ENCODE assay signal across 8 mouse cellular contexts in the genomic region with DNA sequence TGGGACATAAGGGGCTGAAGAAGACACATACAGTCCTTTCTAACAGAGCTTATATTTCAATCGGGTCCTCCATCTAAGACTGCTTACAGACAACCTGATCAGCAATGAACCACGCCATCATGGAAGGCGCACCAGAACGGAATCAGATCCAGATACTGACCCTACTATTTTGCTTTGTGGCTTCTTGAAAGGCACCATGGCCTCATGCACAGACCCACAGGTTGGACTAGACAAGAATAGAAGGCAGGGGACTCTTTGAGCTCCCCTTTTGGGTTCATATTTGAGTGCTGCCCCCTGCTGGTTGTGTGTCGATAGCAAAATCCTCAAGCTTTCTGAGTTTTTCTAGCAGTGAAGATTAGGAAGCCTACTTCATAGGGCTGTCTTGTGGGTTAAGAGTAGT.
A peak's percentile ranks its signal among the peaks of the same experiment; 100 is the strongest.
DNase-seq lines count a peak whose midpoint lies in the region; ATAC-seq and TF ChIP-seq lines count a peak whose summit lies in the region.

No protein-coding gene starts in this region.

- no peaks in the 10 kb centered on the region for H3K36me3 ChIP-seq in MEL (ENCODE audit: control insufficient read depth in 1 of 2, insufficient read depth in 2 of 2, low read length in 2 of 2)
- no peaks in the 10 kb centered on the region for H3K36me3 ChIP-seq in forebrain, embryonic 14.5 days (ENCODE audit: control insufficient read depth, insufficient read depth, low read length)

- H3K27ac ChIP-seq in MEL (ENCODE audit: control insufficient read depth, low read depth, low read length) = no peak overlapping the region
- H3K27ac ChIP-seq in forebrain, embryonic 14.5 days (ENCODE audit: low read depth, low read length) = no peak overlapping the region

- H3K4me2 ChIP-seq in forebrain, embryonic 14.5 days (ENCODE audit: low read length) = peak overlapping the region; percentile 61

- peaks cover 0 to 3% of the 10 kb centered on the region in 2 experiments; a peak in 1 of 4 replicates for H3K4me1 ChIP-seq in MEL (ENCODE audit: control insufficient read depth in 1 of 2, insufficient read depth in 2 of 2, low read length in 2 of 2)
- peaks cover 8% of the 10 kb centered on the region; the same call in 1 of the 2 replicates for H3K4me1 ChIP-seq in forebrain, embryonic 14.5 days (ENCODE audit: control insufficient read depth, insufficient read depth, low read length)

- WGBS in forebrain, embryonic 14.5 days = 31% methylated on average over 5 of the region's 5 CpGs

- intact Hi-C loops in heart, postnatal 10 days (cut with DNase I) = loop anchor here (2.0 to 5.0 kb wide), 4 partner anchors 82 to 254 kb away; partner anchors contain the start of genes Cgrrf1 and Gch1

- H3K9ac ChIP-seq in MEL (ENCODE audit: control insufficient read depth, low read depth, low read length, poor library complexity, severe bottlenecking) = peak overlapping the region; percentile 39; the same call in 1 of the 2 replicates
- peak overlapping the region; percentile 46; the same call in 1 of the 2 replicates for H3K9ac ChIP-seq in forebrain, embryonic 14.5 days (ENCODE audit: low read length)

- no peaks in the 10 kb centered on the region for H3K9me3 ChIP-seq in MEL (replicated peaks; ENCODE audit: insufficient read depth, low read length)
- no peaks in the 10 kb centered on the region for H3K9me3 ChIP-seq in forebrain, embryonic 14.5 days (replicated peaks; ENCODE audit: control insufficient read depth, low read length)

- peak; percentile 51 for TF ChIP-seq RAD21 in MEL (IDR thresholded peaks at IDR 0.05; ENCODE audit: low read depth, low read length)

- DNase-seq in MEL (ENCODE audit: low read depth, low spot score) = peak; percentile 82
- peak; percentile 65 for DNase-seq in cerebellum, adult 11-12 months
- DNase-seq in forebrain, embryonic 14.5 days (ENCODE audit: low spot score) = peak; percentile 86
- peak; percentile 86 to 91 for DNase-seq in heart, postnatal 10 days
- DNase-seq in layer of hippocampus, adult 11-12 months (ENCODE audit: low spot score) = peak; percentile 78
- peak; percentile 63 to 72 for DNase-seq in lung, adult 18-20 months
- peak; percentile 60 for DNase-seq in testis, postnatal 14 days (ENCODE audit: low spot score)

- no peak for TF ChIP-seq EP300 in MEL (IDR thresholded peaks at IDR 0.05; ENCODE audit: low read depth in 1 of 2, low read length in 2 of 2)

- peak overlapping the region; percentile 9 to 45; a peak in 2 of 4 replicates for H3K4me3 ChIP-seq in MEL (ENCODE audit: control insufficient read depth in 1 of 2, insufficient read depth in 1 of 2, low read depth in 2 of 2, low read length in 2 of 2)
- H3K4me3 ChIP-seq in forebrain, embryonic 14.5 days (ENCODE audit: low read depth, low read length) = peak overlapping the region; percentile 21

- TF ChIP-seq CTCF in MEL (IDR thresholded peaks at IDR 0.05 in 2 of 3, conservative IDR thresholded peaks at IDR 0.05 in 1 of 3; ENCODE audit: control insufficient read depth in 1 of 3, insufficient read depth in 1 of 3, low read depth in 2 of 3, low read length in 3 of 3, poor library complexity in 1 of 3, severe bottlenecking in 1 of 3) = peak; percentile 66 to 85 (median 68)

- ATAC-seq in forebrain, embryonic 14.5 days = peak; percentile 51
- ATAC-seq in neutrophil, adult 5-6 weeks (ENCODE audit: extremely low read depth, insufficient number of reproducible peaks, low FRiP score, poor library complexity, severe bottlenecking) = peak; percentile 40; the same call in 1 of the 2 replicates

- no peaks in the 10 kb centered on the region for H3K79me2 ChIP-seq in MEL (ENCODE audit: control insufficient read depth, insufficient read depth, low read length, poor library complexity)

- no peak for TF ChIP-seq POLR2A in MEL (IDR thresholded peaks at IDR 0.05; ENCODE audit: control insufficient read depth in 1 of 2, insufficient read depth in 1 of 2, low read depth in 1 of 2, low read length in 2 of 2, poor library complexity in 1 of 2)

- peaks cover 8 to 10% of the 10 kb centered on the region in 2 experiments for H3K27me3 ChIP-seq in MEL (ENCODE audit: control insufficient read depth in 1 of 2, insufficient read depth in 2 of 2, low read length in 2 of 2)
- H3K27me3 ChIP-seq in forebrain, embryonic 14.5 days (replicated peaks; ENCODE audit: control insufficient read depth, insufficient read depth, low read length) = no peaks in the 10 kb centered on the region

TF ChIP-seq in MEL, 35 proteins besides CTCF, POLR2A, EP300 and RAD21:
- peak; percentile 25; the same call in 1 of the 2 replicates for TF ChIP-seq ZC3H11A (IDR thresholded peaks at IDR 0.05; ENCODE audit: low read depth, low read length)
- peak; percentile 23; the same call in 1 of the 2 replicates for TF ChIP-seq MAZ (IDR thresholded peaks at IDR 0.05; ENCODE audit: low read depth, low read length)
- TF ChIP-seq E2F4 (IDR thresholded peaks at IDR 0.05; ENCODE audit: borderline replicate concordance, low read depth, low read length) = no peak
- TF ChIP-seq SMC3 (IDR thresholded peaks at IDR 0.05; ENCODE audit: low read depth, low read length) = peak; percentile 61
TF ChIP-seq in MEL: peak in this region for 3.
